Mouse (Mus musculus) forebrain, embryonic 16.5 days (tissue): ENCODE measurements at regions not wholly inside any gene's neighbourhood (a gene's known extent, or its start where the extent isn't known, plus 50 kb on each side); places are given as distances from the start of the nearest gene placed in this dataset.

Experiments
- ATAC-seq: fragments of 200-750 bp; cut with Nextera tagmentation; 2 replicates; pipeline ENCODE4 v1.8.0; 2017; ENCODE audit warnings: mild to moderate bottlenecking, moderate library complexity
- H3K27ac ChIP-seq: fragments of 300-500 bp; sonication (generic); 2 replicates; pipeline ENCODE4 v1.5.1; 2014; ENCODE audit warnings: low read length, control low read depth
- H3K27me3 ChIP-seq: fragments of 300-500 bp; sonication (generic); replicated peaks from 2 replicates; pipeline ENCODE4 v1.6.1; 2014; ENCODE audit warnings: low read length; ENCODE audit not compliant: control insufficient read depth, insufficient read depth
- H3K36me3 ChIP-seq: fragments of 300-500 bp; sonication (generic); 2 replicates; pipeline ENCODE4 v1.6.1; 2014; ENCODE audit not compliant: control insufficient read depth, insufficient read depth
- H3K4me1 ChIP-seq: fragments of 300-500 bp; sonication (generic); replicated peaks from 2 replicates; pipeline ENCODE4 v1.6.1; 2014; ENCODE audit warnings: low read length; ENCODE audit not compliant: control insufficient read depth, insufficient read depth
- H3K4me2 ChIP-seq: fragments of 300-500 bp; sonication (generic); 2 replicates; pipeline ENCODE4 v1.6.1; 2014; ENCODE audit warnings: mild to moderate bottlenecking, low read length, control low read depth
- H3K4me3 ChIP-seq: fragments of 300-500 bp; sonication (generic); replicated peaks from 2 replicates; pipeline ENCODE4 v1.5.1; 2014; ENCODE audit warnings: mild to moderate bottlenecking, low read length, control low read depth
- H3K9ac ChIP-seq: fragments of 300-500 bp; sonication (generic); replicated peaks from 2 replicates; pipeline ENCODE4 v1.6.1; 2014; ENCODE audit warnings: low read depth, low read length, control low read depth
- H3K9me3 ChIP-seq: fragments of 300-500 bp; sonication (generic); 2 replicates; pipeline ENCODE4 v1.6.1; 2016; ENCODE audit warnings: low read length; ENCODE audit not compliant: control insufficient read depth
- WGBS: fragments of 180-500 bp; shearing (Covaris S2); extraction: QIAGEN DNeasy Blood & Tissue Kit; methylation state at CpG from one replicate; pipeline ENCODE4 v1.1.7; 2014; 5-methylcytosine and 5-hydroxymethylcytosine counted together

- Histone ChIP-seq H3K27me3 (no peaks in the 10 kb centered on the region), H3K36me3 (no peaks in the 10 kb centered on the region), H3K27ac (no peak overlapping the region), H3K4me1 (no peaks in the 10 kb centered on the region), H3K9ac (no peak overlapping the region), H3K4me2 (no peak overlapping the region), H3K9me3 (no peaks in the 10 kb centered on the region), H3K4me3 (no peak overlapping the region)
- no peak for ATAC-seq
- 81% methylated on average over 3 of the region's 3 CpGs for WGBS
Measured at GRCm38 (mm10) chr1:137147891-137148290, 187.6 kb upstream of the Nr5a2 start.

- H3K9me3 ChIP-seq, result no peaks in the 10 kb centered on the region
- H3K4me1 ChIP-seq, result no peaks in the 10 kb centered on the region
- no peaks in the 10 kb centered on the region for H3K27me3 ChIP-seq
- 90% methylated on average over 13 of the region's 13 CpGs for WGBS
- no peak for ATAC-seq
- H3K4me2 ChIP-seq, result no peak overlapping the region
- H3K9ac ChIP-seq, result no peak overlapping the region
- H3K27ac ChIP-seq, result no peak overlapping the region
- no peak overlapping the region for H3K4me3 ChIP-seq
- no peaks in the 10 kb centered on the region for H3K36me3 ChIP-seq
Measured at GRCm38 (mm10) chr1:137141879-137142570, 181.8 kb upstream of the Nr5a2 start.

GRCm38 (mm10) chr1:137141372-137141771, 181.1 kb upstream of the Nr5a2 start:
- no peak for ATAC-seq
- 93% methylated on average over 5 of the region's 5 CpGs for WGBS

GRCm38 (mm10) chr1:137136156-137136555, 175.9 kb upstream of the Nr5a2 start:
- Histone ChIP-seq H3K36me3 (no peaks in the 10 kb centered on the region), H3K9ac (no peak overlapping the region)

More at GRCm38 (mm10) chr1:137141372-137141771, 181.1 kb upstream of the Nr5a2 start:
- H3K9ac ChIP-seq, result no peak overlapping the region
- no peaks in the 10 kb centered on the region for H3K9me3 ChIP-seq
- no peaks in the 10 kb centered on the region for H3K4me1 ChIP-seq
- no peak overlapping the region for H3K27ac ChIP-seq
- H3K4me2 ChIP-seq, result no peak overlapping the region
- no peaks in the 10 kb centered on the region for H3K27me3 ChIP-seq
- no peaks in the 10 kb centered on the region for H3K36me3 ChIP-seq
- no peak overlapping the region for H3K4me3 ChIP-seq

GRCm38 (mm10) chr1:137133734-137134133, 173.5 kb upstream of the Nr5a2 start:
- H3K27ac ChIP-seq, result no peak overlapping the region
- peaks cover 4% of the 10 kb centered on the region; the same call in 1 of the 2 replicates for H3K4me1 ChIP-seq
- H3K4me3 ChIP-seq, result no peak overlapping the region
- no peaks in the 10 kb centered on the region for H3K9me3 ChIP-seq
- no peak for ATAC-seq
- no peak overlapping the region for H3K4me2 ChIP-seq
- no peak overlapping the region for H3K9ac ChIP-seq
- H3K27me3 ChIP-seq, result no peaks in the 10 kb centered on the region
- no peaks in the 10 kb centered on the region for H3K36me3 ChIP-seq
- 49% methylated on average over 7 of the region's 7 CpGs for WGBS

More at GRCm38 (mm10) chr1:137136156-137136555, 175.9 kb upstream of the Nr5a2 start:
- WGBS, result 74% methylated on average over 7 of the region's 7 CpGs
- no peaks in the 10 kb centered on the region for H3K27me3 ChIP-seq
- H3K9me3 ChIP-seq, result no peaks in the 10 kb centered on the region
- H3K4me1 ChIP-seq, result no peaks in the 10 kb centered on the region
- peak; percentile 45; the same call in 1 of the 2 replicates for ATAC-seq
- H3K4me3 ChIP-seq, result no peak overlapping the region
- no peak overlapping the region for H3K4me2 ChIP-seq
- no peak overlapping the region for H3K27ac ChIP-seq

- 65% methylated on average over 3 of the region's 3 CpGs for WGBS
- ATAC-seq, result no peak
Measured at GRCm38 (mm10) chr1:137130264-137130663, 170.0 kb upstream of the Nr5a2 start.

GRCm38 (mm10) chr1:137129116-137129515, 168.9 kb upstream of the Nr5a2 start:
- ATAC-seq, result no peak
- Histone ChIP-seq H3K4me1 (peaks cover 4% of the 10 kb centered on the region; the same call in 1 of the 2 replicates), H3K9me3 (no peaks in the 10 kb centered on the region), H3K9ac (no peak overlapping the region), H3K27me3 (no peaks in the 10 kb centered on the region), H3K36me3 (no peaks in the 10 kb centered on the region), H3K27ac (no peak overlapping the region), H3K4me2 (no peak overlapping the region; the same call in 1 of the 2 replicates), H3K4me3 (no peak overlapping the region)
- 31% methylated on average over 9 of the region's 9 CpGs for WGBS

More at GRCm38 (mm10) chr1:137130264-137130663, 170.0 kb upstream of the Nr5a2 start:
- Histone ChIP-seq H3K4me3 (no peak overlapping the region), H3K4me1 (peaks cover 4% of the 10 kb centered on the region; the same call in 1 of the 2 replicates), H3K9ac (no peak overlapping the region), H3K27me3 (no peaks in the 10 kb centered on the region), H3K36me3 (no peaks in the 10 kb centered on the region), H3K27ac (no peak overlapping the region), H3K9me3 (no peaks in the 10 kb centered on the region), H3K4me2 (no peak overlapping the region)

GRCm38 (mm10) chr1:137117866-137118265, 157.6 kb upstream of the Nr5a2 start:
- Histone ChIP-seq H3K4me3 (no peak overlapping the region), H3K36me3 (no peaks in the 10 kb centered on the region), H3K9ac (no peak overlapping the region), H3K4me2 (no peak overlapping the region), H3K9me3 (no peaks in the 10 kb centered on the region), H3K4me1 (no peaks in the 10 kb centered on the region), H3K27me3 (no peaks in the 10 kb centered on the region), H3K27ac (no peak overlapping the region)
- ATAC-seq, result no peak
- 87% methylated on average over 3 of the region's 3 CpGs for WGBS

- no peaks in the 10 kb centered on the region for H3K9me3 ChIP-seq
- no peak for ATAC-seq
- no peaks in the 10 kb centered on the region for H3K27me3 ChIP-seq
- H3K9ac ChIP-seq, result no peak overlapping the region
- WGBS, result 94% methylated on average over 2 of the region's 2 CpGs
- H3K4me1 ChIP-seq, result no peaks in the 10 kb centered on the region
- H3K4me2 ChIP-seq, result no peak overlapping the region
- H3K36me3 ChIP-seq, result no peaks in the 10 kb centered on the region
- H3K27ac ChIP-seq, result no peak overlapping the region
- H3K4me3 ChIP-seq, result no peak overlapping the region
Measured at GRCm38 (mm10) chr1:137106444-137106843, 146.2 kb upstream of the Nr5a2 start.
